Mouse (Mus musculus) liver, embryonic 14.5 days (tissue): Measurements from ENCODE around the gene Pacrg.

Source experiments
- CTCF ChIP-seq: IDR thresholded peaks from 2 replicates; pipeline ENCODE4 v1.5.1; 2016; ENCODE audit warnings: antibody characterized with exemption, low read depth, control low read depth
- EP300 ChIP-seq: IDR thresholded peaks from 2 replicates; pipeline ENCODE4 v1.6.1; 2016; ENCODE audit warnings: antibody characterized with exemption, low read depth

DNA sequence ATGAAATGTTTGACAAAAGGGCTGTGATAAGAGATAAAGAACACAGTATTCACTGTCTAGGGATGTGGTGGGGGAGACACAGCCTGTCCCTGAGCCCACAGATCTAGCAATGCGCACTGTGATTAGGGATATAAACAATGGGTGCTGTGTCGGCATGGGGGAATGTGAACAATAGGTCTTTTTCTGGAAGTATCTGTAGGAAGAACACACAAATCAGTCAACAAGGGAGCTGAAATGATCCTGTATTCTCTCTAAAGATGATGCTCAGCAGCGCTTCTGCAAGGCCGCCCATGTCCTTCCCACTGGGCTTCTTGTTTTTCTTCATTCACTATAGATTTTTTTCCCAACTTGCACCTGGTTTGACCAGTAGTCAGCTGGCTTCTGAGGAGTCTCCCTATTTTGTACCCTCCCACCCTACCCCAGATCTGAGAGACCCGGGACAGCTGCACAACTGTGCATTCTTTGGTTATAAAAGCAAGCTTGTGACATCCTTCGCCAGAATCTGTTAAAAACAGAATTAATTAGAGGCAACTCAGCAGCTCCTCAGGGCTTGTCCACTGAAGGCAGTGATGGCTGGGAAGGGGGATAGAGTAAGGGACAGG, 356.1 kb downstream of the Pacrg start:
- TF ChIP-seq CTCF = no peak
- TF ChIP-seq EP300 = no peak
